Mouse (Mus musculus) limb, embryonic 11.5 days (tissue): Measurements from ENCODE around the gene Omp. TPM values are rescaled to one million over a fixed set of nuclear protein-coding genes. Genes with fewer than 3 reads are reported as not detected.

Source experiments
- ATAC-seq: fragments of 200-750 bp; cut with Nextera tagmentation; 2 replicates; pipeline ENCODE4 v1.8.0; 2017; ENCODE audit warnings: low read depth; ENCODE audit not compliant: insufficient number of reproducible peaks, low FRiP score, low TSS enrichment
- DNase-seq: peaks from one replicate; pipeline ENCODE4 v3.0.0-alpha.2; 2015; ENCODE audit warnings: low spot score
- H3K27ac ChIP-seq: fragments of 300-500 bp; sonication (generic); replicated peaks from 2 replicates; pipeline ENCODE4 v1.5.1; 2014; ENCODE audit warnings: low read depth, mild to moderate bottlenecking, low read length
- H3K27me3 ChIP-seq: fragments of 300-500 bp; sonication (generic); 2 replicates; pipeline ENCODE4 v1.6.1; 2014; ENCODE audit warnings: mild to moderate bottlenecking, low read length, mixed read lengths; ENCODE audit not compliant: control insufficient read depth, insufficient read depth
- H3K36me3 ChIP-seq: fragments of 300-500 bp; sonication (generic); 2 replicates; pipeline ENCODE4 v1.6.1; 2014; ENCODE audit warnings: mild to moderate bottlenecking, low read length, moderate library complexity, mixed read lengths; ENCODE audit not compliant: control insufficient read depth, insufficient read depth
- H3K4me1 ChIP-seq: fragments of 300-500 bp; sonication (generic); 2 replicates; pipeline ENCODE4 v1.6.1; 2014; ENCODE audit warnings: low read length, mixed read lengths; ENCODE audit not compliant: control insufficient read depth, insufficient read depth
- H3K4me2 ChIP-seq: fragments of 300-500 bp; sonication (generic); 2 replicates; pipeline ENCODE4 v1.6.1; 2014; ENCODE audit warnings: low read depth, mild to moderate bottlenecking, moderate library complexity; ENCODE audit not compliant: severe bottlenecking
- H3K4me3 ChIP-seq: fragments of 300-500 bp; sonication (generic); 2 replicates; pipeline ENCODE4 v1.5.1; 2014; ENCODE audit warnings: low read depth, low read length
- H3K9ac ChIP-seq: fragments of 300-500 bp; sonication (generic); 2 replicates; pipeline ENCODE4 v1.6.1; 2014; ENCODE audit warnings: mild to moderate bottlenecking, low read length
- H3K9me3 ChIP-seq: fragments of 300-500 bp; sonication (generic); 2 replicates; pipeline ENCODE4 v1.6.1; 2016; ENCODE audit warnings: low read length; ENCODE audit not compliant: control insufficient read depth
- WGBS: fragments of 180-500 bp; shearing (Covaris S2); extraction: QIAGEN DNeasy Blood & Tissue Kit; methylation state at CpG from one replicate; pipeline ENCODE4 v1.1.7; 2014; 5-methylcytosine and 5-hydroxymethylcytosine counted together
- polyA plus RNA-seq: library from polyadenylated mRNA; unstranded; fragments of >200 nt; fragmentation: Nextera tagmentation; extraction: Ambion mirVana; gene quantifications from 2 replicates; pipeline ENCODE4 v1.2.1, GENCODE M21; 2014

The Omp gene
- polyA plus RNA-seq = 0.14 and 0.20 TPM in 2 replicates

DNA sequence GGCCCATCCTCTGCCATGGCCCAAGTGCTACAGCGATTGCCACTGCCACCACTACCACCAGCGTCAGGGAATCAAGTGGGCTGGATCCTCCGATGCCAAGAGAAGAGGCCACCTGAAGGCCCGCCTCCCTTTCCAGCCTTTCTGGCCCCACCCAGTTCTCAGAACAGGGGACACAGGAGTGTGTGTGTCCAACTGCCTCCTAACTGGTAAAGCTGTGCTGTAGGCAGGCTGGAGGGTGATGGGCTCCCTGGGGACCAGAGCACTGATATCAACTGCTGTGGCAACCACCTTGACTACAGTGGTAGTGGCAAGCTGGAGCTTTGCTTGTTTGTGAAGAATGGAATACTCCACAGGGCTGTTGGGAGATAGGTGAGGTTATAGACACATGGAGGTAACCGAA lies at the start of gene Omp:
Gene Omp, minus strand, starts transcription at position 101 of the 400 bp plus-strand sequence.
- 85% methylated on average over 5 of the region's 5 CpGs for WGBS
- Histone ChIP-seq H3K4me2 (no peak within 1 kb of the TSS), H3K27ac (no peak within 1 kb of the TSS), H3K4me3 (no peak within 1 kb of the TSS), H3K9me3 (no peaks in the 10 kb centered on the region), H3K36me3 (0 out of 2 replicates have a peak, but pooled peaks cover 2% of the 10 kb centered on the region), H3K4me1 (peaks cover 13% of the 10 kb centered on the region; the same call in 1 of the 2 replicates), H3K9ac (no peak within 1 kb of the TSS), H3K27me3 (no peaks in the 10 kb centered on the region)
- ATAC-seq = no peak
- DNase-seq = no peak

DNA sequence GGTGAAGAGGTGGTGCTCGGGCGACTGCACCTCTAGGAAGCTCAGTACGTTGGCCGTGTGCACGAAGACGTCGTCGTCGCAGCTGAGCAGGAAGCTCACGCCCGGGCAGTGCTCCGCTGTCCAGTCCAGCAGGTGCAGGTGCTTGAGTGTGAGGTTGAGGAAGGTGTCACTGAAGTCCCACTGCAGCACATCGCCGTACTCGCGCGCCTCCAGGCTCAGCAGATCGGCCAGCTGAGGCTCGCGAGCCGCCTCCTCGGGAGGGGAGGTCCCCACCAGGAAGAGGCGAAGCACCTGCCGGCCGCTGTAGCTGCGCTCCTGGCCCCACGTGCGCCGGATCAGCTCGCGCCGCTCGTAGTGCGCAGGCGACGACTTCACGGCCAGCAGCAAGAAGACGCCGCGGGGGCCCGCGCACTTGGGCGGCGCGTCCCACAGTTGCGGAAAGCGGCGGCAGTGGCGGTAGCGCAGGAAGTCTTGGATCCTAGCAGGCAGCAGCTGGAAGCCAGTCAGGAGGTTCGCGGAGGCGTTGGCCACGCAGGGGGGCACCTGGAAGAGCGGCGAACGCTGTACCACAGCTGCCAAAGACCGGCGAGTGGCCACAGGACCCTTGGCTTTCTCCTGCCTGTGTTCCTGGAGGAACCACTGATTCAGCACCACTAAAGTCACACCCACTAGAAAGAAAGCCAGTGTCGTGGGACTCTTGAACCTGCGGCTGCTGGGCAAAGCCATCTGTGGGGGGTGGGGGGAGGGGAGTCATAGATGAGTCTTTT lies 48.9 kb upstream of the Omp start:
- Histone ChIP-seq H3K4me2 (peak overlapping the region; percentile 61), H3K4me3 (peak overlapping the region; percentile 28), H3K4me1 (peaks cover 11% of the 10 kb centered on the region), H3K36me3 (no peaks in the 10 kb centered on the region), H3K27ac (no peak overlapping the region), H3K9ac (no peak overlapping the region), H3K9me3 (no peaks in the 10 kb centered on the region), H3K27me3 (peaks cover 47% of the 10 kb centered on the region)
- ATAC-seq (peak; percentile 31; the same call in 1 of the 2 replicates), DNase-seq (peak; percentile 52)
- 3% methylated on average over 61 of the region's 61 CpGs for WGBS

DNA sequence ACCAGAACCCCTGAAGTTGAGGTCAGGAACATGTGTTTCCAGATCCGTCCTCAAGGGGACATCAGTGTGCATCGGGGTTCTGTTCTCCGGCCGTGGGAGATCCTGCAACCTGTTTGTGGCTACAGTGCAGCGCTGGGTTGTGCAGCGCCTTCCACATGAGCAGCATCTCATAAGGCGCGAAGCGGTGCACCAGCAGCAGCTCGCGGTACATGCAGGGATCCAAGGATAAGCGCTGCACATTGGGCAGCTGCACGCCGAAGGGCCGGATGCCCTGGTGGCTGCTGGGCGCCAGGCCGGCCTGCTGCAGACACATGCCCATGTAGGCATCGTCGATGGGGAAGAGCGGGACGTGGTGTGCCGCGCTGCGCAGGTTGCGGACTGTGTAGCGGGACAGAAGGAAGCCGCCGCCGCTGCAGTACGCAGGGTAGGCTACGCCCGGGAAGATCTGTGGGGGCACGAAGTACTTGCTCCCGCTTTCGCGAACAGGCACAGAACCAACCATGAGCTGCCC lies 48.3 kb upstream of the Omp start:
- Histone ChIP-seq H3K36me3 (no peaks in the 10 kb centered on the region), H3K4me2 (peak overlapping the region; percentile 61), H3K27ac (no peak overlapping the region), H3K4me3 (peak overlapping the region; percentile 28), H3K9ac (no peak overlapping the region), H3K9me3 (no peaks in the 10 kb centered on the region), H3K4me1 (peaks cover 11% of the 10 kb centered on the region), H3K27me3 (peaks cover 47% of the 10 kb centered on the region)
- 9% methylated on average over 36 of the region's 36 CpGs for WGBS
- 0 out of 2 replicates have a peak, but pooled peaks have one; percentile 17 for ATAC-seq
- peak; percentile 51 for DNase-seq

- no peaks in the 10 kb centered on the region for H3K9me3 ChIP-seq
- H3K4me1 ChIP-seq = peaks cover 11% of the 10 kb centered on the region
- H3K9ac ChIP-seq = no peak overlapping the region
- no peak overlapping the region for H3K27ac ChIP-seq
- ATAC-seq (no peak), DNase-seq (peak; percentile 57)
- H3K4me3 ChIP-seq = no peak overlapping the region
- 63% methylated on average over 17 of the region's 17 CpGs for WGBS
- no peaks in the 10 kb centered on the region for H3K36me3 ChIP-seq
- no peak overlapping the region for H3K4me2 ChIP-seq
- peaks cover 47% of the 10 kb centered on the region for H3K27me3 ChIP-seq
Measured at GRCm38 (mm10) chr7:98191571-98192250, 46.4 kb upstream of the Omp start.

GRCm38 (mm10) chr7:98190578-98190977 lies 45.3 kb upstream of the Omp start:
- H3K9me3 ChIP-seq = no peaks in the 10 kb centered on the region
- DNase-seq = no peak
- H3K36me3 ChIP-seq = no peaks in the 10 kb centered on the region
- no peak for ATAC-seq
- H3K27ac ChIP-seq = no peak overlapping the region
- WGBS = 86% methylated on average over 1 of the region's 1 CpGs
- no peak overlapping the region for H3K4me3 ChIP-seq
- H3K4me1 ChIP-seq = peaks cover 11% of the 10 kb centered on the region
- no peak overlapping the region for H3K9ac ChIP-seq
- H3K27me3 ChIP-seq = peaks cover 38% of the 10 kb centered on the region
- no peak overlapping the region for H3K4me2 ChIP-seq

- ATAC-seq = no peak
- peaks cover 11% of the 10 kb centered on the region for H3K4me1 ChIP-seq
- no peaks in the 10 kb centered on the region for H3K36me3 ChIP-seq
- H3K9ac ChIP-seq = no peak overlapping the region
- 35% methylated on average over 3 of the region's 3 CpGs for WGBS
- DNase-seq = no peak
- no peak overlapping the region for H3K4me2 ChIP-seq
- H3K9me3 ChIP-seq = no peaks in the 10 kb centered on the region
- H3K4me3 ChIP-seq = no peak overlapping the region
- peaks cover 30% of the 10 kb centered on the region for H3K27me3 ChIP-seq
- no peak overlapping the region for H3K27ac ChIP-seq
Measured at GRCm38 (mm10) chr7:98189745-98190144, 44.4 kb upstream of the Omp start.

DNA sequence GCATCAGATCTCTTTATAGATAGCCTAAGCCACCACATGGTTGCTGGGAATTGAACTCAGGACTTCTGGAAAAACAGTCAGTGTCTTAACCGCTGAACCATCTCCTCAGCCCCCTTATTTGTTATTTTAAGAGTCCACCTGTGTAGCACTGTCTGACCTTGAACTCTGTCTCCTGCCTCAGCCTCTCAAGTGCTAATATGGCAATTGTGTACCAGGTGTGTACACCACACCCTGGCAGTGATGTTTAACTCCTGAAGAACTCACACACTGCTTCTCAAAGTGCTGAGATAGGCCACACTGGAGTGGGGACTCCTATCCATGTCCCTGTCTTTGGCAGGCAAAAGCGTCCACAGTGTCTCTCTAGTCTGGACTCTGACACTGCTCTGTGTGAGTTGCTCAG lies 43.4 kb upstream of the Omp start:
- H3K9me3 ChIP-seq = no peaks in the 10 kb centered on the region
- H3K27ac ChIP-seq = no peak overlapping the region
- no peak overlapping the region for H3K4me3 ChIP-seq
- H3K4me2 ChIP-seq = no peak overlapping the region
- no peaks in the 10 kb centered on the region for H3K36me3 ChIP-seq
- no peak for DNase-seq
- WGBS = 90% methylated on average over 2 of the region's 2 CpGs
- H3K27me3 ChIP-seq = peaks cover 19% of the 10 kb centered on the region
- H3K4me1 ChIP-seq = peaks cover 3% of the 10 kb centered on the region
- ATAC-seq = no peak
- no peak overlapping the region for H3K9ac ChIP-seq

DNA sequence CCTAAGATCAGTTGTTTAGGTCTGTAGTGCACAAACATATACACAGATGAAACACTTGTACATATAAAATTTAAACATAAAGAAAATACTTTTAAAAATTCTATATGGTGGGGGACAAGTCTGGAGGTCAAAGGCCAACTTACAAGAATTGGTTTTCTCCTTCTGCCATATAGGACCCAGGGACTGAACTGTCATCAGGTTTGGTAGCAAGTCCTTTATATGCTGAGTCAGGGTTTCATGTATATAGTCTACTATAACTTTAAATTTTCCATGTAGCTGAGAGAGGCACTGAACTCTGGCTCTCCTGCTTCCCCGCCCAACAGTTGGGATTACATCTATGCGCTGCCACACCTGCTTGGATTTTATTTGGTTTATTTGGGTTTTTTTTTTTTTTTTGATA lies 42.9 kb upstream of the Omp start:
- Histone ChIP-seq H3K4me2 (no peak overlapping the region), H3K9me3 (no peaks in the 10 kb centered on the region), H3K4me1 (no peaks in the 10 kb centered on the region), H3K4me3 (no peak overlapping the region), H3K9ac (no peak overlapping the region), H3K27ac (no peak overlapping the region), H3K27me3 (peaks cover 15% of the 10 kb centered on the region), H3K36me3 (no peaks in the 10 kb centered on the region)
- 94% methylated on average over 2 of the region's 2 CpGs for WGBS
- DNase-seq (no peak), ATAC-seq (no peak)
